Mouse (Mus musculus) Patski (cell line): ENCODE data around the gene Trpm3. TPM values are rescaled to one million over a fixed set of nuclear protein-coding genes. Genes with fewer than 3 reads are reported as not detected.

Experiments used
- ATAC-seq: fragments of 100-300 bp; one replicate; pipeline ENCODE4 v1.8.0; 2021
- CTCF ChIA-PET: fragments of 350-600 bp; sonication (Branson Sonifier 250); formaldehyde crosslinking; loops from one replicate; lab custom pipeline; 2022; ENCODE audit warnings: inconsistent platforms; lab: Charles Lee
- POLR2A ChIA-PET: fragments of 350-600 bp; sonication (Branson Sonifier 250); formaldehyde crosslinking; loops from one replicate; lab custom pipeline; 2022; ENCODE audit warnings: antibody characterized with exemption, inconsistent platforms; lab: Charles Lee
- DNase-seq: peaks from one replicate; pipeline ENCODE4 v3.0.0-alpha.2; 2011; ENCODE audit warnings: low read depth, low spot score
- H3K27me3 ChIP-seq: fragments of 371-371 bp; one replicate; pipeline ENCODE4 v1.5.1; 2021
- CTCF ChIP-seq: fragments of 100-300 bp; IDR thresholded peaks from one replicate; pipeline ENCODE4 v1.5.1; 2021
- in situ Hi-C: fragments of 300-500 bp; cut with MboI; formaldehyde crosslinking; loops from 3 replicates; pipeline ENCODE4 v1.11.1; 2018; ENCODE audit warnings: low pct_unique_long_range_greater_than_20kb, mixed read lengths
- polyA plus RNA-seq: library from polyadenylated mRNA; unstranded; gene quantifications from one replicate; pipeline ENCODE4 v1.2.3, GENCODE M21; 2021

Gene Trpm3
- polyA plus RNA-seq, 1 experiment from 2014 or later: 2.0 TPM

DNA sequence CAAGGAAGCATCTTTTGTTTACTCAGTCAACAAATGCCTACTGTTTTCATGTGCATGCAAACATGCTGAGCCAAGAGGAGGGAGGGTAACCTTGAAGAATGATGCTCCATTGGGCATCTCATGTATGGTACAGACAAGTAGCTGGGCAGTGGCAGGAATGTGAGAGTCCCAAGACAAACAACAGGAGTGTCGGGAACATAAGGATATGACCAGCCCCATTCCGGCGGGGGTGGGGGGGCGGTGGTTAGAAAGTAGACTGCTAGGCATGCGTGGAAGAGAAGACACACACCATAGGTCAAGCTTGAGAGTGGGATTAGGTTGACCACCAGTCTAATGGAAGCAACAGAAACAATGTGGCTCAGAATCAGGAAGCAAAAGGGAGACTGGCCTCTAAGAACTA lies 837.0 kb downstream of the Trpm3 start:
- no peaks in the 10 kb centered on the region for H3K27me3 ChIP-seq
- DNase-seq (no peak), ATAC-seq (no peak)
- CTCF ChIA-PET: interaction anchor here (1.3 kb wide), 1 partner anchor 12 kb away, joined by 3 read pairs; no protein-coding TSS in a partner anchor
- POLR2A ChIA-PET: no interaction called here
- in situ Hi-C loops: no loop called here
- no peak for TF ChIP-seq CTCF

DNA sequence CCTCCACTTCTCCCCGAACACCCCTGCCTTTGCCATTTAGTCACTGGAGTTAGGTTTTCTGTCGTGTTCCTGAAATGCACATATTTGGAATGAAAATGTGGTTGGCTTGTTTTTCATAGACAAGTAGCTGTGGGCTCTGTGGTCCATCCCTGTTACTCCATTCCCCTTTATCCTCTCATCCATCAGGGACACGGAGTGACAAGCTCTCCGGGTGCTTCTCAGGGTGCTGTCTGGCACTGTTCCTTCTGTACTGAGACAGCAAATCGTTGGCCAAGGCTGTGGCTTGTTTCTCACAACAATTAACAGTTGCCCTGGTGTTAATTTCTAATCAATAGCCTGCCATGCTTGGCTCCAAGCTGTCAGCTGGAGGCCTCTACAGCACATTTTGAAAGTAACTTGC lies 838.7 kb downstream of the Trpm3 start:
- TF ChIP-seq CTCF: no peak
- POLR2A ChIA-PET: no interaction called here
- no peak for DNase-seq
- ATAC-seq: no peak
- H3K27me3 ChIP-seq: no peaks in the 10 kb centered on the region
- in situ Hi-C loops: no loop called here
- CTCF ChIA-PET: interaction anchor here (1.1 to 1.5 kb wide), 2 partner anchors 10 to 12 kb away, joined by 3 to 5 read pairs; no protein-coding TSS in a partner anchor

DNA sequence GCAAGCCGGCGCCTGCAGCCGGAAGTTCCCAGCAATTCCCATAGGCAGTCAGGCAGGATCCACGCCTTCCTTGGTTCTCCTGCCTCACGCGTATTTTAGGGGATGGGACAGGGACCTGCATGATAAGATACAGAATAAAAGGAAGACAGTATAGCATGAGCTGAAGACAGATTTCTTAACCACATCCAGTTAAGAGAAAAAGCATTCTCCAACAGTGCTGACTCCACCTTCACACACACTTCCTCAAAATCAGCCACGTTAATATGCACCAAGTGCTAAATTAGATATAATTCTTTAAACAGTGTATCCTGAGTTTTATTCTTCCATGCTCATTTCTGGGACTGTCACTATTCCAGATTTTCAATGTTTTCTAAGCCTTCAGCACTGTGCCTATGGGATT lies 839.9 kb downstream of the Trpm3 start:
- ChIA-PET CTCF (interaction anchor here (1.2 kb wide), 1 partner anchor 15 kb away, joined by 5 read pairs; no protein-coding TSS in a partner anchor), POLR2A (interaction anchor here (0.6 kb wide), 1 partner anchor 32 kb away, joined by 3 read pairs; no protein-coding TSS in a partner anchor)
- TF ChIP-seq CTCF: no peak
- DNase-seq (no peak), ATAC-seq (no peak)
- no peaks in the 10 kb centered on the region for H3K27me3 ChIP-seq
- in situ Hi-C loops: no loop called here

DNA sequence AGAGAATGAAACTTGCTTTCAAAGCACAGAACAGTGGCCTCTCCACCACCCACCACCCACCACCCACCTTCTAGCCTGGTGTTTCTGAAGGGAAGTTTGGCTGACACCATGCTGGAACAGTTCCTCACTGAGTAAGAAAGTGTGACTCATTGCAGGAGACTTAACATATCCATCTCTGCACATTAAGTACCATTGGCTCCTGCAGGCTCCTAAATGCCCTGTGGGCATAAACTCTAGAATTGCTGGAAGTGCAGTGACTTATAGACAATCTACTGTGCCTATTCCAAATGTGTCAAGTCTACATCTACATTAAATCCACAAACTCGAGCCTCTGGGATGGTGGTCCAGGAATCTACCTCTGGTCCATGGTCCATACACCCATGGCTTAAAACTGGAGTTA lies 840.3 kb downstream of the Trpm3 start:
- peak; percentile 30 for DNase-seq
- ATAC-seq: peak; percentile 87
- no peak for TF ChIP-seq CTCF
- H3K27me3 ChIP-seq: no peaks in the 10 kb centered on the region
- in situ Hi-C loops: no loop called here
- ChIA-PET CTCF (interaction anchor here (0.7 to 1.2 kb wide), 3 partner anchors 9 to 16 kb away, joined by 3 to 5 read pairs (median 4); no protein-coding TSS in a partner anchor), POLR2A (interaction anchor here (0.6 kb wide), 1 partner anchor 33 kb away, joined by 3 read pairs; no protein-coding TSS in a partner anchor)

DNA sequence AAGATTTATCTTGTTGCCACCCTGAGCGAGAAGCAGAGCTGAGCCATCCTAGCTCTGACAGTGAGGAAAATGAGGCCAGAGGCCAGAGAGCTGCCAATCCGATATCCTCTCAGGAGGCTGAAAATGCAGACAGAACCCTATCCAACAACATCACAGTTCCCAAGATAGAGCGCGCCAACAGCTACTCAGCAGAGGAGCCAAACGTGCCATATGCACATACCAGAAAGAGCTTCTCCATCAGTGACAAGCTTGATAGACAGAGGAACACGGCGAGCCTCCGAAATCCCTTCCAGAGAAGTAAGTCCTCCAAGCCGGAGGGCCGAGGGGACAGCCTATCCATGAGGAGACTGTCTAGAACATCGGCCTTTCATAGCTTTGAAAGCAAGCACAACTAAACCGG lies 849.1 kb downstream of the Trpm3 start:
- H3K27me3 ChIP-seq: no peaks in the 10 kb centered on the region
- no peak for TF ChIP-seq CTCF
- DNase-seq: no peak
- POLR2A ChIA-PET: interaction anchor here (1.2 kb wide), 1 partner anchor 25 kb away, joined by 3 read pairs; no protein-coding TSS in a partner anchor
- in situ Hi-C loops: no loop called here
- ATAC-seq: no peak
- CTCF ChIA-PET: interaction anchor here (1.0 to 1.3 kb wide), 3 partner anchors 8 to 21 kb away, joined by 3 to 5 read pairs (median 4); no protein-coding TSS in a partner anchor

DNA sequence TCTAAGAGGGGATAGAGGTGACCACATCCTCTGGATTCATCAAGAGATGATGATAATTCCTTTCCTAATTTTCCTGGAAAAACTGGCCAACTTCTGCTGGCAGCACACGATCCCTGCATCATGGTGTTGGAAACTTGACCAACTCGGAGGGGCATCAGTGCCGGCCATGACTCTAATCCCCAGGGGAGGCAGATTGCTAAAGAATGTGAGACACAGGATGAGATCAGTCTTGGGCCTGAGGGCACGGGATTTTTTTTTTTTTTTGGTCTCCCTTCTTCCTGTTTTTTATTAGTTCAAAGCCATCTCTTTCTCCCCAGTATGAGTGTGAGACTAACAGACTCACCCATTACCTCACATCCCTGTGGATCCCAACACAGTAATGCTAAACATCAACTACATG lies 855.1 kb downstream of the Trpm3 start:
- TF ChIP-seq CTCF: no peak
- ATAC-seq (no peak), DNase-seq (no peak)
- ChIA-PET CTCF (interaction anchor here (1.3 kb wide), 1 partner anchor 10 kb away, joined by 3 read pairs; no protein-coding TSS in a partner anchor), POLR2A (no interaction called here)
- in situ Hi-C loops: no loop called here
- H3K27me3 ChIP-seq: no peaks in the 10 kb centered on the region

DNA sequence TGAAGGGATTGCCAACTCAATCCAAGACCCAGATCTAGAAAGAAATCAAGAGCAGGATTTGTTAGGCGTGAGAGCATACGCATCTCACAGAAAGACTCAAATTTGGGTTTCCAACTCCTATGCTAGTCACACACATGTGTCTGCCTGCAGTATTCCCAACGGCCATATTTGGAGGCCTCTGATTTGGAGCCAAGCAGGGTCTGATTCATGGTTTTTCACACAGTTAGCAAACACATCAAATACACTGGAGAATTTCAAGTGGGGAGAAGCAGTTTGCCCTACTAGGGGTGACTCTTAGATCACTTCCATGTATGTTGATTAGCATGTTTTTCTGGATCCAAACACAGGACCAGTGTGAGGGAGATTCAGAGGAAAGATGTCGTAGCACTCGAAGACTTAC lies 855.7 kb downstream of the Trpm3 start:
- POLR2A ChIA-PET: no interaction called here
- DNase-seq (no peak), ATAC-seq (no peak)
- in situ Hi-C loops: no loop called here
- CTCF ChIA-PET: no interaction called here
- H3K27me3 ChIP-seq: no peaks in the 10 kb centered on the region
- no peak for TF ChIP-seq CTCF

DNA sequence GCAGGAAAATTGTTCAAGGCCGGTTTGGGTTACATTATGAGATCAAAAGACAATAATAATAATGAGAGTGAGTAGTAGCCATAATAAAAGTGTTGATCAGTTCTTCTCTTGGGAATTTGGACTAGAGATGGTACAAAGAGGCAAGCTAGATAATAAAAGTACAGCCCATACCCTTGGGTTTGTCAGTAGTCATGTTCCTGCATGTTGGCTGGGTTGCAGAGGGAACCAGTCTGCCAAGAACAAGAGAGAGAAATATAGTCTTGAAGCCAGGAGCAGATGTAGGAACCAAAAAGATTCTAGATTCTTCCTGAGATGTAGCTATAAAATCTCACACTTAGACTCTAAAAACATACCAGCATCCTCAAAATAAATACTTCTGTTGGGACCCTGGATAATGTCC lies 861.4 kb downstream of the Trpm3 start:
- ChIA-PET POLR2A (no interaction called here), CTCF (interaction anchor here (0.9 to 2.0 kb wide), 3 partner anchors 10 to 151 kb away, joined by 3 to 5 read pairs (median 4); no protein-coding TSS in a partner anchor)
- no peak for TF ChIP-seq CTCF
- in situ Hi-C loops: loop anchor here (10.0 kb wide), 1 partner anchor 225 kb away; no protein-coding TSS in a partner anchor
- ATAC-seq: no peak
- no peak for DNase-seq
- no peaks in the 10 kb centered on the region for H3K27me3 ChIP-seq

DNA sequence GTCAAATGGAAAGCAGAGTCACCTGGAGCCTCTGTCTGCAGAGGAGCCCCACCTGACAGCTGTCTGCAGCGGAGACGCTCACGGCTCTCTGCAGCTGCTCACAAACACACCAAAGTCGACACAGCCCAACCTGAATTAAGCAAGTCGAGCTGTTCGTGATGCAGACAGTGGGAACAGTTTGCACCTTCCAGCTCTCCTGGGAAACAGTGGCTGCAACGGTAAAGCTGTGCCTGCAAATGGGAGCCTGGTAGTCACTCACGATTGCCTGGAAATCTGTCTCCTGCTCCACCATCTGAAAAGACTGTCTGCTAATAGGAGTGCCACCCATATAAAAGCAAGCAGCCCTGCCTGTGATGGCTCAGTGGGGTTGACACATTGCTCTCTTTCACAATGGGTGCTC lies 865.0 kb downstream of the Trpm3 start:
- ChIA-PET POLR2A (no interaction called here), CTCF (interaction anchor here (0.7 to 1.3 kb wide), 2 partner anchors 11 to 479 kb away, joined by 3 read pairs; no protein-coding TSS in a partner anchor)
- in situ Hi-C loops: loop anchor here (10.0 kb wide), 1 partner anchor 221 kb away; no protein-coding TSS in a partner anchor
- ATAC-seq (no peak), DNase-seq (no peak)
- TF ChIP-seq CTCF: no peak
- H3K27me3 ChIP-seq: no peaks in the 10 kb centered on the region

DNA sequence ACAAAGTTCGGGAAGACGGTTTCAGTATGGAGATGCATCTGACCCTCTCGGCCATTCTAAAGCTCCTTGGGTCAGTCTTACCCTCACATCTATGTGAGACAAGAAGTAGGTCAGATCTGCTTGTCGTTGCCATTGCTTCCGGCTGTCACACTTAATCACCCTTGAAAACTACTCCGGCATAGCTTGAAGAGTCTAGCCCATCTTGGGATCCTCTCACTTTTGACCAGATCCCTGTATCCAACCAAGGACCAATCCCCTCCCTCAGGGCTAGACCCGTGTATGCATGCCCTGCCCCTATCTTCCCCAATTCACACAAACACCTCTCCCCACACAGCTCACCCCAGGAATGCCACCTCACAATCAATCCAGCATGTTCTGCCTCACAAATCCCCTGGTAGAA lies 867.0 kb downstream of the Trpm3 start:
- no peak for ATAC-seq
- TF ChIP-seq CTCF: no peak
- in situ Hi-C loops: loop anchor here (10.0 kb wide), 1 partner anchor 219 kb away; no protein-coding TSS in a partner anchor
- no peaks in the 10 kb centered on the region for H3K27me3 ChIP-seq
- no peak for DNase-seq
- CTCF ChIA-PET: interaction anchor here (0.8 to 2.0 kb wide), 6 partner anchors 8 to 205 kb away, joined by 3 to 9 read pairs (median 5); no protein-coding TSS in a partner anchor
- POLR2A ChIA-PET: no interaction called here
